8 mouse cellular contexts compared by ENCODE assay signal in genomic region chr2:34406601-34407464, GRCm38 (mm10). TPM values are rescaled to one million over a fixed set of nuclear protein-coding genes. Genes with fewer than 3 reads are reported as not detected.
DNase-seq lines count a peak whose midpoint lies in the region; ATAC-seq lines count a peak whose summit lies in the region.

Gene Mapkap1 (plus strand): TSS chr2:34406771.

- H3K36me3 ChIP-seq in intestine, embryonic 14.5 days (ENCODE audit: control insufficient read depth, insufficient read depth, low read length), result no peaks in the 10 kb centered on the region

- WGBS in intestine, embryonic 14.5 days, result under 1% methylated on average over 65 of the region's 68 CpGs

- no peak within 1 kb of the TSS for H3K27ac ChIP-seq in intestine, embryonic 14.5 days (ENCODE audit: low read depth)

- H3K9me3 ChIP-seq in intestine, embryonic 14.5 days (ENCODE audit: control insufficient read depth, low read length), result no peaks in the 10 kb centered on the region

- peak within 1 kb of the TSS; percentile 72 for H3K4me2 ChIP-seq in intestine, embryonic 14.5 days (ENCODE audit: low read length)

- peak within 1 kb of the TSS; percentile 87 for H3K4me3 ChIP-seq in intestine, embryonic 14.5 days (ENCODE audit: low read depth, low read length)

- peak; percentile 93 to 94 for DNase-seq in adrenal gland, adult 18-20 months (ENCODE audit: low spot score in 2 of 2)
- DNase-seq in embryo, embryonic 11 days, result peak; percentile 98
- peak; percentile 97 for DNase-seq in gastrocnemius, postnatal 25 days
- peak; percentile 99 for DNase-seq in intestine, embryonic 14.5 days (ENCODE audit: low spot score)
- peak; percentile 96 for DNase-seq in left cerebral cortex, postnatal 14 days (ENCODE audit: low spot score in 2 of 2)
- peak; percentile 96 for DNase-seq in mesoderm, embryonic 11.5 days (ENCODE audit: low read depth, low spot score)
- peak; percentile 95 to 96 for DNase-seq in right cerebral cortex, postnatal 36 days (ENCODE audit: low spot score in 2 of 2)
- DNase-seq in yolk sac, embryonic 10.5 days (ENCODE audit: low spot score), result peak; percentile 99

- H3K4me1 ChIP-seq in intestine, embryonic 14.5 days (replicated peaks; ENCODE audit: control insufficient read depth, insufficient read depth, low read length), result peaks cover 8% of the 10 kb centered on the region

- intact Hi-C loops in left cerebral cortex, postnatal 14 days (cut with DNase I), result no loop called here

- H3K9ac ChIP-seq in intestine, embryonic 14.5 days (ENCODE audit: low read length), result peak within 1 kb of the TSS; percentile 86

- peak; percentile 98 for ATAC-seq in intestine, embryonic 14.5 days (replicated peaks; ENCODE audit: low FRiP score, low TSS enrichment, low read depth)

- H3K27me3 ChIP-seq in intestine, embryonic 14.5 days (replicated peaks; ENCODE audit: control insufficient read depth, insufficient read depth, low read length), result no peaks in the 10 kb centered on the region

RNA-seq across cellular contexts. Expression of gene Mapkap1, which starts in this region (rescaled TPM):
- 10 to 100 TPM; 63.5 to 71.5 TPM for total RNA-seq in adrenal gland, adult 18-20 months (2021)
- total RNA-seq in gastrocnemius, postnatal 25 days (2021), result 10 to 100 TPM; 54.6 to 63.1 TPM
- polyA plus RNA-seq in intestine, embryonic 14.5 days (2014; fragmentation: Nextera tagmentation; extraction: Ambion mirVana), result 84.3 and 89.3 TPM in 2 replicates
- 10 to 100 TPM; 63.1 to 66.3 TPM for total RNA-seq in left cerebral cortex, postnatal 14 days (2021)
